In the genomic region with DNA sequence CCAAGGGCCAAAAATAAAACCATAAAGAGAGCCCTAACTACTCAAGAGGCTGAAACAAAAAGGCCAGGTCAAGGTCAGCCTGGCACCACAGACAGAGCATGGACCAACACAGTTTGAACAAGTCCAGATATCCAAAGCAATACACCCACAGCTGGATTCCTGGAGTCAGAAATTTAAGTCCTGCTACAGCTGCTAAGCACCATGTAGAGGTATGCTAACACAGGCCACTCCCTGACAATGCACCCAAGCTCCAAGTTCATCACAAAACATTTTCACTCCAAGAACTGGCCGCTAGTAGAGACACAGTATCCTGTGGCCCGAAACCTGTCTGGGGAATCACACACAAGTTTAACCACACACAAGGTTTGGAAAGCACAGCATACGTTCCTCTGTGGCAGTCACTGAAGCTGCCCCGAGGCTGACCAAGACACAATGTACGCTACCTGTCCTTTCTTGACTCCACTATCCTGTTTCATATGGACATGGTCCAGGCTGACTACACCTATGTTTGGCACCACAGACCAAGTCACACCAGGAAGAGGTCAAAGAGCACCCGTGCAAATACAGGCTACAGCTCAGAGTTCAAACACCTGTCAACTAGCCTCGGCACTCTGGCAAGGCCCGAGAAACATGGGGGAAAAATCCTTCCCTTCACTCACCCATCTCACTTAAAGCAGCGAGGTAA, we compare ENCODE assay signal across 14 mouse cellular contexts. TPM values are rescaled to one million over a fixed set of nuclear protein-coding genes. Genes with fewer than 3 reads are reported as not detected.
A peak's percentile ranks its signal among the peaks of the same experiment; 100 is the strongest.
DNase-seq lines count a peak whose midpoint lies in the region; ATAC-seq and TF ChIP-seq lines count a peak whose summit lies in the region.
"Had no signal": no experiment of that assay in that cellular context is flagged by ENCODE, and none has a peak within 500 bp of the region (broad histone marks: within the 10 kb centered on the region; RNA-seq: fewer than 3 reads in every experiment).

No protein-coding gene starts in this region.

- no peaks in the 10 kb centered on the region for H3K27me3 ChIP-seq in heart, embryonic 16.5 days (ENCODE audit: control insufficient read depth, insufficient read depth, low read length)
- no peaks in the 10 kb centered on the region for H3K27me3 ChIP-seq in liver, adult 2 months (ENCODE audit: control insufficient read depth, insufficient read depth, low read length)
- no peaks in the 10 kb centered on the region for H3K27me3 ChIP-seq in liver, embryonic 11.5 days (replicated peaks; ENCODE audit: control insufficient read depth, insufficient read depth, low read length)
- H3K27me3 ChIP-seq: hindbrain, embryonic 13.5 days had no signal

- H3K36me3 ChIP-seq in heart, embryonic 16.5 days (ENCODE audit: control insufficient read depth, insufficient read depth): peaks cover 12% of the 10 kb centered on the region
- H3K36me3 ChIP-seq in liver, adult 2 months (ENCODE audit: control insufficient read depth, insufficient read depth, low read length): no peaks in the 10 kb centered on the region
- peaks cover 17% of the 10 kb centered on the region for H3K36me3 ChIP-seq in liver, embryonic 11.5 days (ENCODE audit: control insufficient read depth, insufficient read depth, low read length)

- peak overlapping the region; percentile 57; the same call in 1 of the 2 replicates for H3K27ac ChIP-seq in heart, embryonic 16.5 days (ENCODE audit: low read length)
- H3K27ac ChIP-seq in liver, adult 2 months (replicated peaks; ENCODE audit: insufficient read depth, low read depth, low read length): peak overlapping the region; percentile 62
- H3K27ac ChIP-seq in liver, embryonic 11.5 days (ENCODE audit: low read depth, low read length): no peak overlapping the region
- H3K27ac ChIP-seq: hindbrain, embryonic 13.5 days; macrophage had no signal

- 0 out of 2 replicates have a peak, but pooled peaks cover 3% of the 10 kb centered on the region for H3K9me3 ChIP-seq in heart, embryonic 16.5 days (replicated peaks; ENCODE audit: control insufficient read depth, low read length)
- H3K9me3 ChIP-seq in liver, embryonic 11.5 days (ENCODE audit: control insufficient read depth, low read length): no peaks in the 10 kb centered on the region
- H3K9me3 ChIP-seq: hindbrain, embryonic 13.5 days had no signal

- H3K4me1 ChIP-seq in heart, embryonic 16.5 days (ENCODE audit: control insufficient read depth, insufficient read depth, low read length): peaks cover 16% of the 10 kb centered on the region
- peaks cover 28% of the 10 kb centered on the region for H3K4me1 ChIP-seq in liver, adult 2 months (ENCODE audit: control insufficient read depth, insufficient read depth, low read length)
- peaks cover 6% of the 10 kb centered on the region for H3K4me1 ChIP-seq in liver, embryonic 11.5 days (replicated peaks; ENCODE audit: control insufficient read depth, insufficient read depth, low read length)

- no peak overlapping the region for H3K4me2 ChIP-seq in heart, embryonic 16.5 days (ENCODE audit: low read depth, low read length)
- H3K4me2 ChIP-seq in liver, embryonic 11.5 days: no peak overlapping the region
- H3K4me2 ChIP-seq: hindbrain, embryonic 13.5 days had no signal

- no peak for TF ChIP-seq CTCF in liver, adult 2 months (IDR thresholded peaks at IDR 0.05; ENCODE audit: low read depth, low read length)

- no peak for DNase-seq in heart, postnatal 14 days
- peak; percentile 97 for DNase-seq in liver, adult 2 months (ENCODE audit: extremely low read depth, low read depth, low spot score)
- no peak for DNase-seq in liver, embryonic 11.5 days (ENCODE audit: low spot score)
- DNase-seq in kidney, postnatal 36 days: peak; percentile 52 to 55
- DNase-seq in yolk sac, embryonic 10.5 days (ENCODE audit: low spot score): peak; percentile 53
- DNase-seq in right cerebral cortex, postnatal 14 days: no peak
- DNase-seq: cerebellum, adult 11 months; gastrocnemius, postnatal 25 days; lung, adult 2 months; midbrain, embryonic 14.5 days; thymus, postnatal 25 days had no signal

- TF ChIP-seq POLR2A in liver, adult 2 months (IDR thresholded peaks at IDR 0.05; ENCODE audit: extremely low read depth, insufficient read depth, low read length): no peak

- H3K9ac ChIP-seq in heart, embryonic 16.5 days (ENCODE audit: low read length): no peak overlapping the region
- no peak overlapping the region; the same call in 1 of the 2 replicates for H3K9ac ChIP-seq in liver, adult 2 months (ENCODE audit: low read depth, low read length)
- no peak overlapping the region for H3K9ac ChIP-seq in liver, embryonic 11.5 days (ENCODE audit: low read depth, low read length)
- H3K9ac ChIP-seq: hindbrain, embryonic 13.5 days had no signal

- ATAC-seq in heart, embryonic 16.5 days (replicated peaks; ENCODE audit: extremely low read depth, insufficient read depth, low FRiP score): no peak
- ATAC-seq in liver, embryonic 11.5 days (replicated peaks; ENCODE audit: low FRiP score): no peak

- intact Hi-C loops in heart, postnatal 14 days (cut with DNase I): no loop called here

- H3K79me2 ChIP-seq in liver, adult 2 months (ENCODE audit: control insufficient read depth, insufficient read depth, low read length): peaks cover 41% of the 10 kb centered on the region

- H3K4me3 ChIP-seq in heart, embryonic 16.5 days (ENCODE audit: low read length): no peak overlapping the region
- H3K4me3 ChIP-seq in liver, adult 2 months (ENCODE audit: insufficient read depth, low read depth, low read length): no peak overlapping the region
- H3K4me3 ChIP-seq in liver, embryonic 11.5 days (ENCODE audit: low read depth, low read length): no peak overlapping the region
- H3K4me3 ChIP-seq: hindbrain, embryonic 13.5 days had no signal

- WGBS in heart, embryonic 16.5 days: 83% methylated on average over 9 of the region's 9 CpGs
- WGBS in liver, adult 2 months: 25% methylated on average over 9 of the region's 9 CpGs
- 87% methylated on average over 9 of the region's 9 CpGs for WGBS in liver, embryonic 11.5 days

RNA-seq across cellular contexts. Expression of a gene that starts 28.7 kb away (rescaled TPM):
- 103 and 118 TPM in 2 replicates for polyA plus RNA-seq in heart, embryonic 16.5 days (2015; fragmentation: Nextera tagmentation; extraction: Ambion mirVana)
- 100 to 1,000 TPM; 113 to 120 TPM for total RNA-seq in heart, postnatal 14 days (2021)
- total RNA-seq in liver, adult 2 months (2014; rRNA removed): 14.7 and 17.3 TPM in 2 replicates
- 27.7 and 28.4 TPM in 2 replicates for polyA plus RNA-seq in liver, adult 2 months (2012; rRNA removed)
- 47.2 and 52.8 TPM in 2 replicates for polyA plus RNA-seq in liver, embryonic 11.5 days (2014; fragmentation: Nextera tagmentation; extraction: Ambion mirVana)

RNA-seq across cellular contexts. Expression of a gene that starts 51.6 kb away (rescaled TPM):
- 55.7 and 58.1 TPM in 2 replicates for polyA plus RNA-seq in heart, embryonic 16.5 days (2015; fragmentation: Nextera tagmentation; extraction: Ambion mirVana)
- total RNA-seq in heart, postnatal 14 days (2021): 10 to 100 TPM; 42.2 to 43.0 TPM
- 8.9 and 14.5 TPM in 2 replicates for total RNA-seq in liver, adult 2 months (2014; rRNA removed)
- polyA plus RNA-seq in liver, adult 2 months (2012; rRNA removed): 19.5 and 21.3 TPM in 2 replicates
- polyA plus RNA-seq in liver, embryonic 11.5 days (2014; fragmentation: Nextera tagmentation; extraction: Ambion mirVana): 30.2 and 30.9 TPM in 2 replicates

Comparison
In these comparisons a context has a peak if more than half of its experiments do, and no peak if none do; other contexts are left out.
1. DNase-seq: peak in liver, adult 2 months (single experiment), kidney, postnatal 36 days (2 of 2) and yolk sac, embryonic 10.5 days (single experiment); none in heart, postnatal 14 days (0 of 2), liver, embryonic 11.5 days (single experiment) and right cerebral cortex, postnatal 14 days (single experiment).